Mouse (Mus musculus): ENCODE data around the gene Kdm4b. TPM values are rescaled to one million over a fixed set of nuclear protein-coding genes. Genes with fewer than 3 reads are reported as not detected.

The Kdm4b gene
- polyA plus RNA-seq, 3 experiments from 2014 or later, result 3.2 to 8.4 (median 8.0) TPM

DNA sequence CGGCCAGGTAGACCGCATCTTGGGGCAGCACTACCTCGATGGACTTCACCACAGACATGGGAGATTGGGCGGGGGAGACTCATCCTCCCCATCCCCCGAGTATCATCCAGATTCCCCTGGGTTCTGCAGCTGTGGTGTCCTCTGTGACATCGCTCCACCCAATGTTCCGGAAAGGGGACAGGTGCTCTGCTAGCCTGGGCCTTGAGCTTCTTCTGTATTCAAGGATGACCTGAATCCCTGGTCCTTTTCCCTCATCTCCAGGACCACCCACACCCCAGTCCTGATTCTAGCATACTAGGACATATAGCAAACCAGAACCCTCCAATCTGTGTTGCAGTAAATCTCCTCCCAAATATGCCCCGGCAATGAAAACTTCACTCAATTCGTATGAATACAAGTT is 25.7 kb upstream of the Kdm4b start, which contains the start of gene Arrdc5:
TSS of gene Arrdc5 (minus strand) at position 101 of the 400 bp plus-strand sequence.
- ATAC-seq, result no peak

DNA sequence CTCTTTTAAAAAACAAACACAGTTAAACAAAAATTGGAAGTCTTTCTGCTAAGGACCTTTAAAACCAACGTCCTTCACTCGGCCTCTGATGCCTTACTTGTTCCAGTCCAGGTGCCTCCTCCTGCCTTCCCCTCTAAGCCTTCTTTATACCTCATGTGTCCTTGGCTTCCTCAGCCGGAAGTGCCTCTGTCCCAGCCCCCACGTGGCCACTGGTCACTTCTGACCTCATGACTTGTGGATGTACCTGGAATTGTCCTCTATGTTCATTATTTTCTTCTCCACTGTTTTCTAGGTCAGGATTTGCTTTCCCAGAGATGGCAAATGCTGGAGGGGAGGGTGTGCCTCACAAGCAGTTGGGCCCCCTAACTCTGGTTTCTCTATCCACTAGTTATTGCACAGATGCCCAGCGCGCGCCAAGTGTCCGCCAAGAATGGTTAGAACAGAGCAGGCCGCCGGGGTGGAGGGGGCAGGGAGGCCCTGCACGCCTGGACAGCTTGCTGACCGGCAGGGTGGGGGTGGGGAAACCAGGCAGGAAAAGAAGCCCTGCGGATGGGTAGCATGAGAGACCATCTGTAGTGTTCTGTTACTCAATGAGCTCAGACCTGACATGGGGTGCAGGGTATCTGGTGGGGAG is 23.4 kb upstream of the Kdm4b start:
- ATAC-seq, result no peak

DNA sequence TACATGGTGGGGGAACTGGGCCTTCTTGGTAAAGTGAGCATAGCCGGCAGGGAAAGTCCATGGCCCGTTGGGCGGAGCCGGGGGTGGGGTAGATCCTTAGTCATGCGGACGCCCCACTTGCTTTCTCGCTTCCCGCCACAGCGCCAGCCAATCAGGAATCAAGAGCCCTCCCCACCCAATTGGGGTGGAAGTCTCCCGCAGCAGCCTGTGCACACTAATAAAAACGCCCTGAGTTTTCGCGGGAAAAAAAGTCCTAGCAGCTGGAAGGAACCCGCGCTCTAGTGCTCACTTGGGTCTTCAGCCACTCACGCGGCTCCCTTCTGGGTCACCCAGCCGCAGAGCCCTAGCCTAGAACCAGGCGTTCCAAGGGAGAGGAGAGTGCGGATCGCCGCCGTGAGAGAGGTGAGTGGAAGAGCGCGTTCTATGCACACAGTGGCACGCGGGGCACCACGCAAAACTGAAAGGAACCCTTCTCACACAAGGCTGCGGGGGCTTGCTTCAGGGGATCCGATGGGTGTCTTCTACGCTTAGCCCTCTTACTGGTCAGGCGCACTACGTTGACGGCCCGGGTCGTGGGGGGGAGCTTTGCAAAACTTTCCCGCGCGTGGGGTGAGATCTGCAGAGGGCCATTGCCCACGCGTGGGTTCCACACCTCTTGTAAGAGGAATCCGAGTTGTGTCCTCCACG is 22.6 kb upstream of the Kdm4b start, which contains the start of gene Uhrf1:
TSS of gene Uhrf1 (plus strand) at position 162 of the 687 bp plus-strand sequence.
- peak; percentile 26 for ATAC-seq

DNA sequence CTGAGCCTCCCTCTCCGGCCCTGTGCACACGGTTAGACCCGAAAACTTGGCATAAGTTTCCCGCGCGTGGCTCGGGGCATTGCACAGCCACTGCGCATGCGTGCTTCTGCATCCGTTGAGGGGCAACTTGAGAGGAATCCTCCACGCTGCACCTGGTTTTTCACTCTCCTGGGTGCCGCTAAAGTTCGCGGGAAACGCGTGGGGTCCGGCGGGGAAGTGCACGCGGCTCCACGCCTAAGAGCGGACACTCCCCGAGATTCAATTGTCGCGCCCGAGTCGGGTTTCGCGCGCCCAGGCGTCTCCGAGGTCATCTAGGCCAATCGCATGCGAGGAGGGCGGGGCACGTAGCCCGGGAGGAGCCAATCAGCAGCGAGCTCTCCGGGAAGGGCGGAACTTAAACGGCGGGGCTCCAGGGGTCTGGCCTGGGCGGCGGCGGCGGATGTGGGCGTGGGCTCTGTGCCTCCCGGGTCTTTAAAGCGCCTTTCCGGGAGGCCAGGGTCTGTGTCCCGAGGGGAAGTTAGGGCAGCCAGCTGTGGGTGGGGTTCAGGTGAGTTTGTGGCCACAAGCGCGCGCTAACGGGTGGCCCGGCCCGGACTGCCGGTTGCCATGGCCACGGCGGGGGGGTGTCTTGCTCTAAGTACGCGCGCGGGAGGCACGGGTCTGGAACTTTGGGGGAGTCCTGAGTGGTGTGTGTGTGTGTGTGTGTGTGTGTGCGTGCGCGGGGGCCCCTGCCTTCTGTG is 21.8 kb upstream of the Kdm4b start:
- ATAC-seq, result peak; percentile 99

DNA sequence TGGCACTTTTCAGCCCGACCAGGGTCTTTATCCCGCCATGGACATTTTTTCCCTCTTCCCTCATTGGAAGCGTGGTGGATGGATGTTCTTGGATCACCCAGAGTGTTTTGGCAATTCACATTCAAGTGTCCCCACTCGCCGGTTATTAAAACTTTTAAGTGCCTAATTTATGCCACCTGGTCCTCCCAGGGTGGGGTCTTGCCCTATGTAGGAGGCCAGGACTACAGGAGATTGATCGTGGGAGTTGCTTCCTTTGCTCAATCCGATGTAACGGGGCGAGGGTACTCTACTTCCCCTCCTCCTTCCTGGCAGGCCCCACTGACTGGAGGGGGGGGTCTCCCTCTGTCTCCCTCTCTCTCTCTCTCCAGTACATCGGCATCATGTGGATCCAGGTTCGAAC is 21.1 kb upstream of the Kdm4b start:
- no peak for ATAC-seq

DNA sequence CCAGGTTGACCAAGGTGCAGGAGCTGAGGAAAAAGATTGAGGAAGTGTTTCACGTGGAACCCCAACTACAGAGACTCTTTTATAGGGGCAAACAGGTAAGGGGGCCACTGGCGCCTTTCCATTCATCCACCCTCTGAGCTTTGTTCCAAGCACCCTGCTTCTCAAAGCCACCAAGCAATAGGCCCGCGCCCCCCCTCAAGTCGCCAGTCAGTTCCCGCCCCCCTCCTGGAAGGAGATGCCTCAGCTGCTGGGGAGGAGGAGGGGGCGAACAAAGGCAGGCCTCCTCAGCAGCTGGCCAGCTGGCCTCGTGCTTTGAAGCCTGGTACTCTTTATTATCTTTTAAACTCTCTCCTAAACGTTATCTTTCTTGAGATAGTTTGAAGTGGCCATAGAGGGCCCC is 20.7 kb upstream of the Kdm4b start:
- no peak for ATAC-seq

DNA sequence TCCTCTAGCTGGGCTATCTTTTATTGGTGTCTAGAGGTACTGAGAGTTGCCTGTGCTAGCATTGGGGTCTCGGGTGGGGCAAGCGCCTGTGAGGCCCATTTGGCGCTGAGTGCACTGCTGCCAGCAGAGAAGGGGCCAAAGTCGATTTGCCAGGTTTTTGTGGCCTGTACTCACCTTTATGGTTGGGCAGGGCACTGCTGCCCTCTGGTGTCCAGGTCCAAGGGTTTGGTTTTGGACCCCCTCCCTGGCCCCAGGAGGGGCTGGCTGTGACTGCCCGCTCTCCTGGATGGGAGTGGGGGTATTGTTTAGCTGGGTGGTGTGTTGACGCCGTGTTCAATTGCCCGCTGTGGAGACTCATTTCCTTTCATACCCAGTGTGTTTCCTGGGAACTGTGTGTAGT is 20.0 kb upstream of the Kdm4b start:
- ATAC-seq, result no peak

DNA sequence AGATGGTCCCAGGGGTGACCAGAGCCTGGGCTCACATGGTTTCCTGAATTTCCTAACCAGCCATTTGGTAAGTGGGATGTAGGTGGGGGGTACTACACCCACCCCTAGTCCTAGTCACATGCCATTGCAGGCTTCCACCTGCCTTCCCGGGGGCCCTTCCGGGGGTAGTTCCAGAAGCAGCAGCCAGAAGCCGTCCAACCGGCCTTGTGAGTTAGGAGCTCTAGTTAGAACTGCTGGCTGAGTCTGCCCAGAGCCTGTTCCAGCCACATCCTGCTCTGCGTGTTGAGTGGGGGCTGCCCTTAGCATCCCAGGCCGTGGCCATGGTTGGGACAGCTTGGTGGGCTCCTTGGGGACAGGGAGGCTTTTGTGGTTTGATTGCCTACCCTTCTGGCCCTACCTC is 17.8 kb upstream of the Kdm4b start:
- ATAC-seq, result no peak

DNA sequence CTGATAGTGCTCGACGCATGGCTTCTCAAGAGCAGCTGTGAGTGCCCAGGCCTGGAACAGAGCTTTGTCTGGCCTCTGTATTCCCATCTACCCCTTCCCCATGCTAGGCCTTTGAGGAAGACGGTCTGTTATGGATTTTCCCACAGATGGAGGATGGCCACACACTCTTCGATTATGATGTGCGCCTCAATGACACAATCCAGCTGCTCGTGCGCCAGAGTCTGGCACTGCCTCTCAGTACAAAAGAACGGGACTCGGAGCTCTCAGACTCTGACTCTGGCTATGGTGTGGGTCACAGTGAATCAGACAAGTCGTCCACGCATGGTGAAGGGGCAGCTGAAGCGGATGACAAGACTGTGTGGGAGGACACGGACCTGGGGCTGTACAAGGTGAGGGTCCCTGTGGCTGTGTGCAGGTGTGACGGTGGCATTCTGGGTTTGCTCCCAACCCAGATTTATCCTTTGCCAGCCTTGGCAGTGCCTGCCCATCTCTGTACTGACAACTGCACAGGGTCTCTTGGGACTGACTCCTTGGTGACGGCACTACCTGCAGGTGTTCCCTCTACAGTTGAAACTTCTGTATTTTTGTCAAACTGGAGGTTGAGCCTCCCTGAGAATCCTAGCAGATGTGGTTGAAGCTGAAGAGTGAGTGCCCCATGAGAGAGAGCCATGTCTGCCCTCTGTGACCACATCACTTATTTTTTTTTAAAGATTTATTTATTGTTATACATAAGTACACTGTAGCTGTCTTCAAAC is 16.5 kb upstream of the Kdm4b start:
- ATAC-seq, result no peak

DNA sequence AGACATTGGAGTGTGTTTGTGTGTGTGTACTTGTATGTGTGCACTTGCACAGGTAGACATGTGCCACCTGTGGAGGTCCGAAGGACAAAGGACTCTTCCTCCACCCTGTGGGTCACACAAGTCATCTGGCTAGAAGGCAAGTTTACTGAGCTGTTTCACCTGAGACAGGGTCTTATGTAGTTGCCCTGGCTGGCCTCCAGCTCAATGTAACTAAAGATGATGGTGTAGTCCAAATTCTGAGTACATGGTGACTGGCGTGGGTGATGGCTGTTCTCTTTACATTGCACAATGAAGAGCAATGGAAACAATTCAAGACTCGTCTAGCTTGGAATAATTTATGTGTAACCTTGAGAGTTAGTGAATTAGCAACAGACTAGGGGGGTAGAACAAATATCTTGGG is 1.4 kb upstream of the Kdm4b start:
- no peak for ATAC-seq

DNA sequence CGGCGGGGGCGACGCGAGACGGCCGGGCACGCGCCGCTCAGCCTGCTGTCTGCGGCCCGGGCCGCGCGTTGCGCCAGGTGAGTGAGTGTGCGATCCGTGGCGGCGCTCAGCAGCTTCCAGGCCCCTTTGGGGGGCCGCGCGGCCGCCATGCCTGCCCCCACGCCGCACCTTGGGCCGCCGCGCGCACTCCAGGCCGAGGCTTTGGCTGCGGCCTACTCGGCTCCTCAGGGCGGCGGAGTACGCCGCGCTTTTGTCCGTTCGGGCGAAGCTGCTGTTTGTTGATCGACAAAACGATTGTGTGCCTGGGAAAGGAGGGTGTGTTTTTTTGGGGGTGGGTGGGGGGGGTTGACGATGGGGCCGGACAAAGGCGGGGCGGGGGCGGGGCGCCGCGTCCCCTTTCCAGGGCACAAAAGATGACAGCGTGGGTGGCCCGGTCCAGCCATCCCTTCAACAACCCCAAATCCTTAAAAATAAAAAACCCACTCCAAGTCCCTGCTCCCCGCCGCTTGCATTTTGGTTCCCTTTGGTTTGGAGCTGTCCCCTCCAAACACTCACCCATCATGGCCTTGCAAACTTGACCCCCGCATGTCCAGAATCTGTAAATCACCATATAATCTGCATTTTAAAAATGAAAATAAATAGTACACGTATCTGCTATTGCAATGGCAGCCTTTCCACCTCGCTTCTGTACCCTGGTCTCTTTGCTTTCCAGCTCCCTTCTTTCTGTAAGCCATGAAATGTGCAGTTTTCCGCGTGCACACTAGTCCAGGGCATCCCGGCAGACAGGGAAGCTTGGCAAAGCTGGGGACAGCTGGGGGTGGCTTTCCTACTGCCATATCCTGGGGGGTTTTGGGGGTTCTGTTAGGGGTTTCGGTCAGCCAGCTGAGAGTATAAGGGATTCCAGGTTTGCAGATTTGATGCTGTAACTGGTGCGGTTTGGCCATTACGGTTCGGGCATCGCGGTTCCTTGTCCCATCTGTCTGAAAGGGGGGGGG is 588 bp downstream of the Kdm4b start:
- no peak for ATAC-seq

DNA sequence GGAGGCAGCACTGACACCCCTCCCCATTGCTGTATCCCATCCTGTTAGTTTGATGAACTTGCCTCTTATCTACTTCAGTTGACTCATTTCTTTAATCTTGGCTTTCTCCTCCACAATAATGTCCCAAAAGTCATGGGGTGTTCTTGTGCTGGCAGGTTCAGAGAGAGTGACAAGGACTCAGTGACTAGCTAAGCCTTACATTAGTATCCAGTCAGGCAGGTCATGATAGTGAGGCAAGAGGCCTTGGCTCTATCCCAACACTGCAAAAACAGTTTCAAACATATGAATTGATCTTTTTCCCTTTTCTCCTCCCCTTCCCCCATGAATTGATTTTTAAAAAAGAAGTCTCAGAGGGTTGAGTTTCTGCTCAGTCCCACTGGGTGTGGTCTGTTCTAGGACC is 3.4 kb downstream of the Kdm4b start:
- ATAC-seq, result no peak

DNA sequence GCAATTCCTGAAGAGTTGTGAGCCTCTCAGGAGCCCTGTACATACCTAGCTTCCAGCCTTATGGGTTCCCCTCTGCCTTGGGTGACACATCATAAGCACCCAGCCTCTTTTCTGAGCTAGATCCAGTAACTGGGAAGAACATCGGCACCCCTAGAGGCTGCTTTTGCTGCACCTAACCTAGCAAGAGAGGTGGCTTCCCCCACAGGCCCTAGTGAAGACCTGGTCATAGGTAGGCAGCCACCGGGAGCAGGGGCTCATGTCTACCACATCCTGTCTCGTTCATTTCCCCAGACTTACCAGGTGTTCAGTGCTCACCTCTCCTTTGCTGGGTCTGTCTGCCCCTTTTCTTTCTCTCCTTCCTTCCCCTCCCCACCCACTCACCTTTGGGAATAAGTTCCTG is 4.5 kb downstream of the Kdm4b start:
- ATAC-seq, result peak; percentile 24

DNA sequence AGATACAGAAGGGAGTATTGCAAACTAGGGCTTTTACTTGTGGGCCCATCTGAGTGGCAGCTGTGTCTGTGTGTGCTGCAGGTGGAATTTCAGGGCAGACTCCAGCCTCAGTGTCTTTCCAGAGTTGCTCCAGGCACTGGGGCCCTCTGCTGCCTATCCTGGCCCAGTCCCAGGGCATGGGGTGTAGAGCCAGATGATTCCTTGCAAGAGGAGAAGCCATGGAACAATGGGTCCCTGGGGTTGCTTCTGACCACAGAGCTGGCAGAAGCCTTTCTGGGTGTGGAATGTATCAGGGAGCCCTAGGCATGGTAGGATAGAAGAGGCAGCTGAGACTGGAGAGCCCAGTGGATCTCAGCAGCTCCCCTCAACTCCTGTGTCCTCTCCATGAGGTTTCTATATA is 5.4 kb downstream of the Kdm4b start:
- ATAC-seq, result no peak

DNA sequence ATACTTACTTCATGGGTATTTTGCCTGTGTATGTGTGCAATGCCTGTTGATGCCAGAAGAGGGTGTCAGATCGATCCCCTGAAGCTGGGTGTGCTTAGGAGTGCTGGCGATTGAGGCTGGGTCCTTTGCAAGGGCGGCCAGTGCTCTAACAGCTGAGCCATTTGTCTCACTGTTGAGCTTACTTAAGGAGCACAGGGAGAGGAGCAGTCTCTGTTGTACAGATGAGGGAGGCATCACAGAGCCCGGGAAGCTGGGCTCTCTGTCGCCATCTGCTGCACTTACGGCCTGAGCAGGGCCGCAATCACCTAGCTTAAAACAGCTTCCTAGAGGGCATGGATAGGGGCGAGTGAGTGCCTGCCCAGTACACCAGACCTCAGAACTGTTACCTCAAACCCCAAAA is 7.1 kb downstream of the Kdm4b start:
- no peak for ATAC-seq

DNA sequence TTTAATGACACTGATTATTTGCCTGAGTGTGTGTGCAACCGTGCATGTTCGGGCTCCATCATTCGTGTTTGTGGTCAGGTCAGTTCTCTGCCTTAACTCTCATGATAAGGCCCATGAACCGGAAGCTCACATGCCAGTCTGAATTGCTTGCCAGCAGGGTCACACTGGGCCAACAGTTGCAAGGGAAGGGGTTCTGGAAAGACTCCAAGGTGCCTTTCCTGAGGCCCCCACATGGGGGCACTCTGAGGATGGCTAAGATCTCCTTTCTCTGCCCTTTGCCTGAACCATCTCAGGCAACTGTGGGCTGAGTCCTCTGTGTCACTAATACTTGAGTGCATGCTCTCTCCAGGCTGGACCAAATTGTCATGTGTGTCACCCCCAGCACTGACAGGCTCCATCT is 11.3 kb downstream of the Kdm4b start:
- ATAC-seq, result peak; percentile 32

DNA sequence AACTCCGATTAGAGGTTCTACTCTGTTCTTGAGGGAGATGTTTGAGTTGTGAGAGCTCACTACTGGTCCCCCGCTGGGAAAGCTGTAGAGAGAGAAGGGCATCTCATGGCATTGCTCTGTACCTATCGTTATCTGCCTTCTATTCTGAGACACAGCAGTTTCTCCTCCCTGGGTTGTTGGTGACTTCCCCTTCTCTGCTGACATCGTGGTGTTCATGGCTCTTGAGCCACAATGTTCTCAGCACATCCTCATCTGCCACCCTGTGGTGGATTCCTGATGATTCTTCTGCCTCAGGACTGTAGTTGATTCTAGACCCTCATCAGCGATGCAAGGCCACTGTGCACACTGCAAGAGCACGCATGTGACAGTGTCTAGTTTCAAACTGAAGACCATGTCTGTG is 11.9 kb downstream of the Kdm4b start:
- no peak for ATAC-seq

DNA sequence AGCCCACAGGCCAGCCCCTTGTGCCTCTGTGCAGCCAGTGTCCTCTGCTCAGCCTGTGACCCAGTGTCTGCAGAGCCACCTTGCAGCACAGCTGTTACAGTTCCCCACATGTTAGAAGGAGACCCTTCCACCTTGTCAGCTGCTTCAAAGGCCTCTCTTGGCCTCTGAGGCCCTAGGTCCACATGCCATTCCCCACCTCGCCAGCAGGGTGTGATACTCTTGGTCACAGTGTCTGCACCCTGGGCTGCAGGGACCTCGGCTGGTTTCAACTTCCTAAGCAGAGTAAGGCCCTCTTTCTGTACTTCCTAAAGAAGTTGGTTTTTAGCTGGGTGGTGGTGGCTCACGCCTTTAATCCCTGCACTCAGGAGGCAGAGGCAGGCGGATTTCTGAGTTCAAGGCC is 13.0 kb downstream of the Kdm4b start:
- ATAC-seq, result no peak

DNA sequence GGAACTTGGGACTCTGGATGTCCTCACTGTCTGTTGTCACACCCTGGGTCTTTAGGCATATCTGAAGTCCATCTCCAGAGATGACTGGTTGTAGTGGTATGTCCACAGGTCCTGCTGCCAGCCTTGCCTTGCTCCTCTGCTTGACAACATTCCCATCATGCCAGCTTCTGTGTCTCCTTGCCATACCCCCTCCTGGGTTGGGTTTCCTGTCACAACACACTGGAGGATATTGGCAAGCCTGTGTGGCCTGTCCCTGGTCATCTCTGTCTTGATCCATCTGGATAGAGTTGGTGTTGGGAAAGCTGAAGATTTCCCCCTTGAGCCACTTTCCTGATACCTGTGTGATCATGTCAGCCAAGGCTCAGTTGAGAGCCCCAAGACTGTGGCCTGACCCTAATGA is 14.9 kb downstream of the Kdm4b start:
- no peak for ATAC-seq

DNA sequence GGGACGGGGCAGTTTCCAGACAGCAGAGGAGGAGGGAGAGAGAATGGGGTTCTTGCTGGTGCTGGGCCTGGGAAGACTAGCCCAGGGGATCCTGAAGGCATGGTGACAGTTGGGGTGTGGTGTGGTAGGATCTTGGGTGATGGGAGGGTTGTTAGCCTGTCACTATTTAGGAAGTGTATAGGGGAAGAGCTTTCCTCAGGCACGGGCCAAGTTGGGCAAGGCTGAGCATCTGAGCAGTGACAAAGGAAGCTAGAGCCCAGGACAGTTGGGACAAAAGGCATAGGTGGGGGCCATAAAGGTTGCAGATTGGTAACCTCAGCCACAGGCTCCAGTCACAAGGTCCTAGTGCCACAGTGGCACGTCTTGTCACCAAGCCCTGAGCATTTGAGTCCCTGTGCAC is 17.6 kb downstream of the Kdm4b start:
- ATAC-seq, result no peak

DNA sequence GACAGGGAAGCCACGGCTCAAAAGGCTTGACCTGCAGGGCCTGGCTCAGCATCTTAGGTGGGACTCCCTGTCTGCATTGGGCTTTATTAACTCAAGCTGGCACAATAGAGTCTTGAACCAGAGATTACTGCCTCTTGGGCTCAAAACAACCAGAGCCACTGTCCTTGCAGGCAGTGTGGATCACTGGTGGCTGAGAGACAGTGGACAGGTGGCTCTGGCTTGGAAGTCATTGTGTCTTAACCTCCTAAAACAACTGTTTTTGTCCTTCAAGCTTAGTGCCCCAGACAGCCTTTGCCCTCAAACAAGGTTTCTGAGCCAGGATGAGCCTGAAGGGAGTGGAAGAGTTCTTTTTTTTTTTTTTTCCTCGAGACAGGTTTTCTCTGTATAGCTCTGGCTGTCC is 19.5 kb downstream of the Kdm4b start:
- no peak for ATAC-seq

DNA sequence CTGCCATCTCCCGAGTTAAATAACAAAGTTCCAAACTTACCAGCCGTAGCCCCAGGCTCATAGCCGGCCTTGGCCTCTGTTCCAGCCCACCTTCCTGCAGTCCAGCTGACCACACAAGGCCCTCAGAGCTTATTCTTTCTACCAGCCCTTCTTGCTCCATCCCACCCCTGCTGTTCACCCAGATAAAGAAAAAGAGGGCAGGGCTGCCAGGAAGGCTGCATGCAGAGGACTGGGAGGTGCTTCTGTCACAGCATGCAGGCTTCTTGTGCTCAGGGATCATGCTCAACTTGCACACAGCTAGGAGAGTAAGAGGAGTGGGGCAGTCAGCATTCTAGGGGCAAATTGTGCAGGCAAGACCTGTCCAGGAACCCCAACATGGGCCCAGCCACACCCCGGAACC is 22.3 kb downstream of the Kdm4b start:
- no peak for ATAC-seq

All from inflammation-experienced regulatory T-cells, adult 6 months (primary cell).